Mouse (Mus musculus): ENCODE results near the gene Pigc. TPM values are rescaled to one million over a fixed set of nuclear protein-coding genes. Genes with fewer than 3 reads are reported as not detected.

The Pigc gene
- polyA plus RNA-seq, 1 experiment from 2014 or later, result 35.8 TPM

DNA sequence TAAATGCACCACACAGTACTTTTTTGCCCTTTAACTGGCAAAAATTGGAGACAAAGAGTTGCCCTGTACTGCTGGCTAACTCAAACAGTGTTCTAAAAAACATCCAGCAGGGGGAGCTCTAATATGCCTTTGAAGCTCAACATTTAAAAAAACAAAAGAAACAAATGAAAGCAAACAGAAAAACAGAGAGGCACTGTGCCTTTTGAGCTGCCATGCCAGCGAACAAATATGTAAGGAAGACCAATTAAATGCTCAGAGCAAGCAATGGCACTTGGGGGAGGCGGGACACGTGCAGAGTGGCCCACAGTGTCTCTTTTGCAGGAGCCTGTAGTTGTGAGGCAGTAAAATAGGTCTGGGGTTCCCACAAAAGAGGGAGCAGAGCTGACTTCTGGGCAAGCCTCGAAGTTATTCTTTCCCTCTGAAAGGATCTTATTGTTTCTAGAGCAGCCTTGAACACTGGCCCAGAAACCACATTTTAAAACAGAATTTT is 30.9 kb downstream of the Pigc start:
- ATAC-seq (ENCODE audit: insufficient read depth, low FRiP score, low read depth), result peak; percentile 36; the same call in 1 of the 2 replicates
- 5% methylated on average over 4 of the region's 4 CpGs for WGBS
- H3K27ac ChIP-seq, result peak overlapping the region; percentile 79
- peak overlapping the region; percentile 43 for H3K4me2 ChIP-seq
- H3K9ac ChIP-seq, result no peak overlapping the region
- H3K9me3 ChIP-seq, result no peaks in the 10 kb centered on the region
- no peaks in the 10 kb centered on the region for H3K27me3 ChIP-seq (replicated peaks)
- H3K4me3 ChIP-seq (replicated peaks), result no peak overlapping the region; the same call in 1 of the 2 replicates
- H3K4me1 ChIP-seq, result peaks cover 23% of the 10 kb centered on the region
- no peaks in the 10 kb centered on the region for H3K36me3 ChIP-seq

DNA sequence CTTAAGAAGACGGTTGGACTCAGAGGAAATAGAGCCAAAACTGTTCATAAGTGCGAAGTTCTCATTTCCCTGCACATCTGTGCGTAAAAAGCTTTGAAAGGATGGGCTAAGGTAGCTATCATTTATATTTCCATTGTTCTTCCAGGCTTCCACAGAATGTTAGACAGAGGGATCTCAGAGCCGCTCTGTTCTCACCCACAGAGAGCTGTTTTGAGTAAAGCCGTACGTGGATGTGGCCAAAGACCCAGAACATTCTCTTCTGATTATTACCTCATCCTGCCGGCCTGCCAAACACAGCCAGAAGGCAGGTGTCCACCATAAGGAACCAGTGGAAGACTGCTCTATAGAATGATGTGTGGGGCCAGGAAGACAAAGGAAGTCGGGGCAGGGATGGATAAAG is 32.3 kb downstream of the Pigc start:
- H3K27me3 ChIP-seq (replicated peaks), result no peaks in the 10 kb centered on the region
- 51% methylated on average over 8 of the region's 8 CpGs for WGBS
- H3K4me1 ChIP-seq, result peaks cover 23% of the 10 kb centered on the region
- no peaks in the 10 kb centered on the region for H3K36me3 ChIP-seq
- no peaks in the 10 kb centered on the region for H3K9me3 ChIP-seq
- no peak overlapping the region for H3K9ac ChIP-seq
- H3K4me3 ChIP-seq (replicated peaks), result no peak overlapping the region
- peak overlapping the region; percentile 79 for H3K27ac ChIP-seq
- no peak for ATAC-seq (ENCODE audit: insufficient read depth, low FRiP score, low read depth)
- no peak overlapping the region for H3K4me2 ChIP-seq

GRCm38 (mm10) chr1:162003729-162004517 is 34.9 kb downstream of the Pigc start:
- no peaks in the 10 kb centered on the region for H3K27me3 ChIP-seq (replicated peaks)
- no peak for ATAC-seq (ENCODE audit: insufficient read depth, low FRiP score, low read depth)
- H3K4me1 ChIP-seq, result peaks cover 28% of the 10 kb centered on the region
- H3K9ac ChIP-seq, result no peak overlapping the region
- peak overlapping the region; percentile 87 for H3K27ac ChIP-seq
- no peaks in the 10 kb centered on the region for H3K9me3 ChIP-seq
- WGBS, result 59% methylated on average over 14 of the region's 14 CpGs
- no peak overlapping the region for H3K4me3 ChIP-seq (replicated peaks)
- H3K4me2 ChIP-seq, result peak overlapping the region; percentile 38; the same call in 1 of the 2 replicates
- H3K36me3 ChIP-seq, result no peaks in the 10 kb centered on the region

GRCm38 (mm10) chr1:162004518-162004780 is 35.5 kb downstream of the Pigc start:
- H3K4me2 ChIP-seq, result peak overlapping the region; percentile 38
- H3K4me1 ChIP-seq, result peaks cover 29% of the 10 kb centered on the region

GRCm38 (mm10) chr1:162004821-162005770 is 36.1 kb downstream of the Pigc start:
- no peaks in the 10 kb centered on the region for H3K27me3 ChIP-seq (replicated peaks)
- WGBS, result 26% methylated on average over 23 of the region's 23 CpGs
- no peak overlapping the region for H3K4me3 ChIP-seq (replicated peaks)
- no peak overlapping the region for H3K9ac ChIP-seq
- no peaks in the 10 kb centered on the region for H3K9me3 ChIP-seq
- peak; percentile 74; the same call in 1 of the 2 replicates for ATAC-seq (ENCODE audit: insufficient read depth, low FRiP score, low read depth)
- H3K27ac ChIP-seq, result peak overlapping the region; percentile 87
- H3K36me3 ChIP-seq, result no peaks in the 10 kb centered on the region
- peak overlapping the region; percentile 38 for H3K4me2 ChIP-seq
- H3K4me1 ChIP-seq, result peaks cover 27% of the 10 kb centered on the region

More at GRCm38 (mm10) chr1:162004518-162004780, 35.5 kb downstream of the Pigc start:
- Histone ChIP-seq H3K9me3 (no peaks in the 10 kb centered on the region), H3K36me3 (no peaks in the 10 kb centered on the region), H3K27me3 (replicated peaks) (no peaks in the 10 kb centered on the region), H3K4me3 (replicated peaks) (no peak overlapping the region), H3K9ac (no peak overlapping the region), H3K27ac (peak overlapping the region; percentile 87)
- ATAC-seq (ENCODE audit: insufficient read depth, low FRiP score, low read depth), result no peak
- 7% methylated on average over 7 of the region's 7 CpGs for WGBS

DNA sequence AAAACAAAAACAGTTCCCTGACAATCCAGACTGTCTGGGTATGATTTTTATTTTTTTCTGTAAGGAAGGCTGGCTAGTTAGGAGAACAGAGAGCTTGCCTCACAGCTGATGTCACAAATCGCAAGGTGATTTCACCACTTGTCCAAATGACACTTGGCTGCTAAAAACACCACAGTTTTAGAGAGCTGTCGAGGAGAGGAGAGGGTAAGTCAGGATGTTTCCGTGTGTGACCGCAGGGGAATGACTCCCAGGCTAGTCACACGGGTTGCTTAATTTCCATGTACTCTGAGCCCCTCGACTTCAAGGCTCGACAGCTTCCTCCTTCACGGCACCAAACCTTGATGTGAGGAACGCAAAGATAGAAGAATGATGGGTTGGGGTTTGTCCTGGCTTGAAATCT is 37.1 kb downstream of the Pigc start:
- 79% methylated on average over 9 of the region's 9 CpGs for WGBS
- H3K9ac ChIP-seq, result no peak overlapping the region
- peaks cover 20% of the 10 kb centered on the region for H3K4me1 ChIP-seq
- H3K9me3 ChIP-seq, result no peaks in the 10 kb centered on the region
- no peak overlapping the region for H3K4me3 ChIP-seq (replicated peaks)
- H3K36me3 ChIP-seq, result no peaks in the 10 kb centered on the region
- no peak for ATAC-seq (ENCODE audit: insufficient read depth, low FRiP score, low read depth)
- no peaks in the 10 kb centered on the region for H3K27me3 ChIP-seq (replicated peaks)
- peak overlapping the region; percentile 26; the same call in 1 of the 2 replicates for H3K27ac ChIP-seq
- no peak overlapping the region for H3K4me2 ChIP-seq

DNA sequence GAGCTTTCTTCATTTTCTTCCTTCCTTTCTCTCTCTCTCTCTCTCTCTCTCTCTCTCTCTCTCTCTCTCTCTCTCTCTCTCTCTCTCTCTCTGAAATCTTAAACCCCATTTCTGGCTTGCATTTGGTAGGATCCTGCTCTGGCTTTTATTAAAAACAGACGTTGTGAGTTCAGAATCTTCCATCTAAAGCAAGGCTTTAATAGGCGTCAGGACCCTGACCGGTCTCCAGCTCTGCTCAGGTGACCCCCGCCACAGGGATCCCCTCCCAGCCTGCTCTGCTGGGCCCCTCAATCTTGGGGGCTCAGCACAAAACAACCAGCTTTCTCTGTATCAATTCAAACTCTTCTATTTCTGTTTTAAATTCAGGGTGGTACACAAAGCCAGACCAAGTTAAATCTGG is 39.2 kb downstream of the Pigc start:
- WGBS, result 41% methylated on average over 4 of the region's 4 CpGs
- no peaks in the 10 kb centered on the region for H3K27me3 ChIP-seq (replicated peaks)
- H3K9ac ChIP-seq, result no peak overlapping the region
- no peaks in the 10 kb centered on the region for H3K9me3 ChIP-seq
- peak overlapping the region; percentile 16 for H3K4me2 ChIP-seq
- no peaks in the 10 kb centered on the region for H3K36me3 ChIP-seq
- H3K27ac ChIP-seq, result peak overlapping the region; percentile 81
- ATAC-seq (ENCODE audit: insufficient read depth, low FRiP score, low read depth), result no peak
- H3K4me3 ChIP-seq (replicated peaks), result no peak overlapping the region
- peaks cover 16% of the 10 kb centered on the region for H3K4me1 ChIP-seq

GRCm38 (mm10) chr1:162008631-162009067 is 39.7 kb downstream of the Pigc start:
- ATAC-seq (ENCODE audit: insufficient read depth, low FRiP score, low read depth), result no peak
- Histone ChIP-seq H3K9me3 (no peaks in the 10 kb centered on the region), H3K9ac (0 out of 2 replicates have a peak overlapping the region, but pooled peaks have one; percentile 4), H3K27ac (peak overlapping the region; percentile 81), H3K4me2 (peak overlapping the region; percentile 16), H3K4me3 (replicated peaks) (no peak overlapping the region), H3K27me3 (replicated peaks) (no peaks in the 10 kb centered on the region), H3K4me1 (peaks cover 14% of the 10 kb centered on the region), H3K36me3 (no peaks in the 10 kb centered on the region)
- WGBS, result 18% methylated on average over 8 of the region's 8 CpGs

DNA sequence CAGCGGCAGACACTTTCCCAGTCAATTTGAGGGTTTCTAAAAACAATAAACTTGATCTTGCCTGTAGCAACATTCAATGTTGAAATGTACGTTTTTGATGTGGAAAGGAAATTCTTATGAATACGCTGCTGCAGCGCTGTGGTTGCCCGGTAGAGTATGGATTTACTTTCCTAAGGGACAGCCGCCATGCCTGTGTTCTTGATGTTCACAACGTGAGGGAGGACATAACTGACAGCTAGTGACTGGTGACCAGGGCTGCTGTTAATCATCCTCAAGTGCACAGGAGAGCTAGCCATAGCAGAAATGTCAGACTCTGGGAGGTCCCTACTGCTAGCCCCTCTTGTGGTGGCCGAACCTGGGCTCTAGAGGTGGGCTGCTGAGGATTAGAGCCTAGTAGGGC is 40.1 kb downstream of the Pigc start:
- H3K4me2 ChIP-seq, result peak overlapping the region; percentile 16; the same call in 1 of the 2 replicates

DNA sequence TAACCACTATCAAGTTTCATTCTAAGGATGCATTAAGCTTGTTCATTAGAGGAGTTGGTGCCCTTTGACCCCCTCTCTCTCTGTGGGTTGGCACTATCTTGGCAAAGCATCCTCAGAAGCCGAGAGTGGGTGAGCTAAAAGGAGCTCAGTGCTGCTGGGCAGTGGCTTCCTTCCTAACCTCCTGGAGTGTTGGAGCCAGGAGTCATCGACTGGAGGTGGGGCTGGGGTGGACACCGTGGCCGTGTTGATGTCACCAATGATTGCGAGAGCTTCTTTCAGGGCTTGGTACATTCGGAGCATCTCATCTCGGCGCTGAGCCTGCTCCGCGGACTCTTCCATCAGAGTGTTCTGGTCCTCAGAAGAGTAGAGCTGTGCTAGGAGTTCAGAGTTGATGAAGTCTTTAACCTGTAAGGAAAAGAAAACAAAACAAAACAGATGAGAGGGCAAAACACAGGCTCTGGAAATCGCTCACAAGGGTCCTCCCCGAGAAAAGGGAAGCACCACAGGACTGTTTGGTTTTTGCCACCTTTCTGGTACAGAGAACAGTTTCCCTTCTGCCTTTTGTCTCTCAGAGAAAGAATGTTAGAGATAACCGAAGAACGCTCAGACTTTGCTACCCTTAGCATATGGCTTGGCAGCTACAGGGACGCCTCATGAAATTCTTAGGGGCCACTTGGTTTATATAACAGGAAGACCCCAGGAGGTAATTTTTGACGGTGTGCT is 42.7 kb downstream of the Pigc start:
- 68% methylated on average over 16 of the region's 16 CpGs for WGBS
- no peak for ATAC-seq (ENCODE audit: insufficient read depth, low FRiP score, low read depth)
- H3K4me1 ChIP-seq, result peaks cover 16% of the 10 kb centered on the region
- no peak overlapping the region for H3K4me3 ChIP-seq (replicated peaks)
- no peak overlapping the region for H3K4me2 ChIP-seq
- no peaks in the 10 kb centered on the region for H3K9me3 ChIP-seq
- H3K27me3 ChIP-seq (replicated peaks), result no peaks in the 10 kb centered on the region
- no peak overlapping the region for H3K9ac ChIP-seq
- H3K36me3 ChIP-seq, result no peaks in the 10 kb centered on the region
- H3K27ac ChIP-seq, result peak overlapping the region; percentile 21; the same call in 1 of the 2 replicates

More for the DNA sequence above, 40.1 kb downstream of the Pigc start:
- no peaks in the 10 kb centered on the region for H3K27me3 ChIP-seq (replicated peaks)
- H3K4me1 ChIP-seq, result peaks cover 10% of the 10 kb centered on the region
- H3K9me3 ChIP-seq, result no peaks in the 10 kb centered on the region
- H3K36me3 ChIP-seq, result no peaks in the 10 kb centered on the region
- no peak for ATAC-seq (ENCODE audit: insufficient read depth, low FRiP score, low read depth)
- no peak overlapping the region for H3K9ac ChIP-seq
- H3K27ac ChIP-seq, result peak overlapping the region; percentile 81
- WGBS, result 53% methylated on average over 8 of the region's 8 CpGs
- no peak overlapping the region for H3K4me3 ChIP-seq (replicated peaks)

GRCm38 (mm10) chr1:162013561-162013960 is 44.6 kb downstream of the Pigc start:
- Histone ChIP-seq H3K27ac (no peak overlapping the region), H3K36me3 (no peaks in the 10 kb centered on the region), H3K9ac (no peak overlapping the region), H3K4me2 (no peak overlapping the region), H3K27me3 (replicated peaks) (no peaks in the 10 kb centered on the region), H3K4me3 (replicated peaks) (no peak overlapping the region), H3K9me3 (no peaks in the 10 kb centered on the region), H3K4me1 (peaks cover 25% of the 10 kb centered on the region)
- 57% methylated on average over 4 of the region's 4 CpGs for WGBS
- ATAC-seq (ENCODE audit: insufficient read depth, low FRiP score, low read depth), result no peak
